Mouse (Mus musculus) hindlimb bud, embryonic 11.5 days (tissue): ENCODE data around the gene Pebp1.

Experiments used
- DNase-seq: peaks from one replicate; pipeline ENCODE4 v3.0.0-alpha.2; 2012; ENCODE audit warnings: low read depth, low spot score; ENCODE audit errors: extremely low spot score

Gene Pebp1

GRCm38 (mm10) chr5:117289646-117290045, 2.2 kb upstream of the Pebp1 start:
- no peak for DNase-seq

GRCm38 (mm10) chr5:117286286-117286685, 1.1 kb downstream of the Pebp1 start:
- DNase-seq: no peak

DNA sequence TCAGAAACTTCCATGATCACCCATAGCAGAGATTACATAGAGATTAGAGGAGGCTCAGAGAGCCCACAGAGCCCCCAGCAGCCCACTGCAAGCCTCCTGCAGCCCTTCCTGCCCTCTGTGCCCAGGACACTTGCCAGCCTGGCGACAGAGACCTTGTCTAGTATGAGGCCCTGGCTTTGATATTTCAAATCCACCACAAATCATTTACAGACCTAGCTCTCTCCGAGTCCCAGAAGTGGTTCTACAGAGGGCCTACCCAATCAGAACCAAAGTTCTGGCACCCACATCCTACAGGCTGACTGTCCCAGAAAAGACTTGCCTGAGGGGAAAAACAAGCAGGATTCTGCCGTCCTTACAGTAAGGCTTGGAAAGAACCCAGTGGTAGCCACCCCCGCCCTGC, 2.2 kb downstream of the Pebp1 start:
- no peak for DNase-seq

DNA sequence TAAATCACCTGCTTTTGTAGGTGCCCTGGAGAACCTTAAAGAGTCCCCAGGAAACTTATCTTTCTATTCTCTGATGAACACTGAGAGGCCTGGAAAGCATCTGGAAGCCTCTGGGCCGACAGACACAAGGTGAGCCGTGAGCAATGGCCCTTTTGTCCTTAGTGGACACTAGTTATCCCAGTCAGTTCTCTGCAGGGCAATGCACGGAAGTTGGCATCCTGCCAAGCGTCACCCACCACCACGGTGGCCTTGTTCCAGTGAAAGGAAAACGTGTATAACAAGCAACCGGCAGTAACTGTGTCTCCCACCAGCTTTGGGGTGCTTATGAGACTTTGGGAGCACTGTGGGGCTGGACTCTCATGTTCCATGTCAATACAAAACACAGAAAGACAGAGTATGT, 2.7 kb downstream of the Pebp1 start:
- no peak for DNase-seq

- no peak for DNase-seq
Observed at GRCm38 (mm10) chr5:117284029-117284428, 3.4 kb downstream of the Pebp1 start.

- DNase-seq: no peak
Observed at GRCm38 (mm10) chr5:117282360-117282759, 5.1 kb downstream of the Pebp1 start.

- DNase-seq: no peak
Observed at GRCm38 (mm10) chr5:117281536-117281935, 5.9 kb downstream of the Pebp1 start.

DNA sequence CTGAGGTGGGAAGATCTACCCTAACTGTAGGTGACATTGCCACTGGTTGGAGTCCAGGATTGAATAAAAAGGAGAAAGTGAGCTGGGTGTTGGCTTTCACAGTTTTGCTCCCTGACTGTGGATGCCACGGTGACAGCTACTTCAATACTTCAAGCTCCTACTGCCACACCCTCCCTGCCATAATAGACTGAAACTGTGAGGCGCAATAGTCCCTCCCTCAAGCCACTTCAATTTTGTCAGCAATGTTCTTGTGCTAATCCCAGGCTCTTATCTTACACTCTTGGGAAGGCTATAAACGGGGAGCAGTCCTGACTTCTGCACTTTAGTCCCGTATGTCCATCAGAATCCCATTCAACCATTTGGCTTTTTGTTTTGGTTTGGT, 7.8 kb downstream of the Pebp1 start:
- DNase-seq: no peak

- no peak for DNase-seq
Observed at GRCm38 (mm10) chr5:117278809-117279668, 8.4 kb downstream of the Pebp1 start.

- no peak for DNase-seq
Observed at GRCm38 (mm10) chr5:117277784-117278183, 9.6 kb downstream of the Pebp1 start.

- DNase-seq: no peak
Observed at GRCm38 (mm10) chr5:117274817-117275216, 12.6 kb downstream of the Pebp1 start.

GRCm38 (mm10) chr5:117271945-117272344, 15.5 kb downstream of the Pebp1 start:
- no peak for DNase-seq

- DNase-seq: no peak
Observed at GRCm38 (mm10) chr5:117269395-117269794, 18.0 kb downstream of the Pebp1 start.

DNA sequence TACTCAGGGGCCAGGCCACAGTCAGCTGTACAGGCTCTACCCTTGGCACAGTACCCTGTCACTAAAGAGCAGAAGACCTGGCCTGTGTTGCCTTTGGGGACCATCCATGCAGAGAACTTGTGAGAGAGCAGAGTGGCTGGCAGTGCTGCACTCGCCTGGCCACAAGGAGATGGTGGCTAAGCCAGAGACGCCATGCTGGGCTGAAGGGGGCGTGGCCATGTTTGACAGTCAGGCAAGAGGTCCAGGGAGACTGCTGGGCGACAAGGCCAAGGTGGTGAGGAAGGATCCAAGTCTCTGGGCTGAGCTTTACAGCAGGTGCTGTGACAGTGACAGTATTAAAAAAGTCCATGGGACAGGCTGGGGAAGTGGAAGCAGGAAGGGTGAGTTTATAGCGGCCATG, 18.7 kb downstream of the Pebp1 start:
- no peak for DNase-seq

DNA sequence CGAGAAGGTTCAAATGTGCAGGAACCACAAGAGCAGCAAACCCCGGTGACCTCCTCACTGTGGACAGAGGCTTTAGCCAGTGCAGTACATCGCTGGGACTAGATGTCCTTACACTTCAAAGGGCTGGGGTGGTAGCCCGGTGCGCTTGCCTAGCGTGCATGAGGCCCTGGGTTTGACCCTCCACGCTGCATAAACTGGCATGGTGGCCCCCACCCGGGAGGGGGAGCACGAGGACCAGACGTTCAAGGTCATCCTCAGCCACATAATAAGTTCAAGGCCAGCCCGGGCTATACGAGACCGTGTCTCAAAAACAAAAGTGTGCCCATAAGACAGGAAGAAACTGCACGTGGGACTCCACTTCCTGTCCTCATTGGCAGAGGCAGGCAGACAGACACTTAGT, 19.5 kb downstream of the Pebp1 start:
- DNase-seq: no peak

DNA sequence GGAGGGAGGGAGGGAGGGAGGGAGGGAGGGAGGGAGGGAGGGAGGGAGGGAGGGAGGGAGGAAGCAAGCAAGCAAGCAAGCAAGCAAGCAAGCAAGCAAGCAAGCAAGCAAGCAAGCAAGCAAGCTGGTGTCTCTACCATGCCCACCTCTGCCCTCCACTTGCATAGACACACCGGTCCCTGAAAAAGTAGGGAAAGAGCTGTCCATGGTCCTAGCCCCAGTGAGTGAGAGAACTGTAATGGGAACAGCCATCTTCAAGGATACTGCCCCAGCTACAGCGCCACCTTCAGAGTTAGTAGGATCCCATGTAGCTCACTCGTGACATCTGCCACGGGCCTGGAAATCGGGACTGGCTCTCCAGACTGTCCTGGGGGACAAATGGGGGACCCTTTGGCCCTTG, 22.7 kb downstream of the Pebp1 start:
- DNase-seq: no peak

DNA sequence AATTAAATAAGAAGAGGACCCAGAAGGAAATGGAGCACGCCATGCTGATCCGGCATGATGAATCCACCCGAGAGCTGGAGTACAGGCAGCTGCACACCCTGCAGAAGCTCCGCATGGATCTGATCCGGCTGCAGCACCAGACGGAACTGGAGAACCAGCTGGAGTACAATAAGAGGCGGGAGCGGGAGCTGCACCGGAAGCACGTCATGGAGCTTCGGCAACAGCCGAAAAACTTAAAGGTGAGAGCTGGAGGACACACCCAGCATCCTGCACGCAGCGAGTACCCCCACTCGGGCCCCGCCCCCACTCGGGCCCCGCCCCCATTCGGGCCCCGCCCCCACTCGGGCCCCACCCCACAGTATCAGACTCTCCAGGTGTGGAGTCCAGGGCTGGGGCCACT, 23.9 kb downstream of the Pebp1 start:
- no peak for DNase-seq

GRCm38 (mm10) chr5:117258276-117258675, 29.1 kb downstream of the Pebp1 start:
- no peak for DNase-seq

- no peak for DNase-seq
Observed at GRCm38 (mm10) chr5:117251763-117252162, 35.7 kb downstream of the Pebp1 start.

GRCm38 (mm10) chr5:117250796-117251195, 36.6 kb downstream of the Pebp1 start:
- no peak for DNase-seq

DNA sequence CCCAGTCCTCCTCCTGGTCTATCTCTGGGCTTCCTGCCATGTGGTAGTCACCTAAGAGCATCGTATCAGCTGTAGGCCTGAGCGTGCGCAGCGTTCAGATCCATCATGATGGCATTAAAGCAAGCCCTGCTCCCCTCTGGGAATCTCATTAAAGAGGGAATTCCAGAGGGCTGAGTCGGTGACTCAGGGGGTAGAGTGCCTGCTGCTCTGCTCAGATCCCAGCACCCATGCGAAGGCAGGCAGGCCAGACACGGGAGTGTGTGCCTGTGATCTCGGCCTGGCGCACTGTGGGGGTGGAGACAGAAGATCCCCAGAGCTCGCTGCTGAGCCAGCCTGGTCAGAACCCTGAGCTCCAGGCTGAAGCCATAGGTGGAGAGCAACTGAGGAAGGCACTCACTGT, 39.1 kb downstream of the Pebp1 start:
- DNase-seq: no peak

GRCm38 (mm10) chr5:117245170-117245569, 42.3 kb downstream of the Pebp1 start:
- no peak for DNase-seq
